Mouse (Mus musculus) lung, adult 2 months (tissue): ENCODE measurements around the gene Ap1m2.

Experiments
- CTCF ChIP-seq: fragments of 200-500 bp; IDR thresholded peaks from 2 replicates; pipeline ENCODE4 v1.5.1; 2011; ENCODE audit warnings: mild to moderate bottlenecking, low read length, control low read depth; ENCODE audit not compliant: insufficient read depth
- POLR2A ChIP-seq: fragments of 200-500 bp; IDR thresholded peaks from 2 replicates; pipeline ENCODE4 v1.6.1; 2011; ENCODE audit warnings: low read depth, mild to moderate bottlenecking, control low read depth, low read length, borderline replicate concordance; ENCODE audit errors: extremely low read depth

DNA sequence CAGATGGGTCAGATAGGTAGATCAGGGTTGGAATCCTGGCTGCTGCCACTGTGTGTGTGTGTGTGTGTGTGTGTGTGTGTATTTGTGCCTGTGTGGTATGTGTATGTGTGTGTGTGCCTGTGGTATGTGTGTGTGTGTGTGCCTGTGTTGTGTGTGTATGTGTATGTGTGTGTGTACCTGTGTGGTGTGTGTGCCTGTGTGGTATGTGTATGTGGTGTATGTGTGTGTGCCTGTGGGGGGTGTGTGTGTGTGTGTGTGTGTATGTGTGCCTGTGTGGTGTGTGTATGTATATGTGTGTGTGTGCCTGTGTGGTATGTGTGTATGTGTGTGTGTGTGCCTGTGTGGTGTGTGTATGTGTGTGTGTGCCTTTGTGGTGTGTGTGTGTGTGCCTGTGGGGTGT lies 57.4 kb downstream of the Ap1m2 start:
- TF ChIP-seq CTCF: no peak
- TF ChIP-seq POLR2A: no peak
